Mouse (Mus musculus) midbrain, embryonic 16.5 days (tissue): ENCODE measurements at regions not wholly inside any gene's neighbourhood (a gene's known extent, or its start where the extent isn't known, plus 50 kb on each side); places are given as distances from the start of the nearest gene placed in this dataset.

Source experiments
- ATAC-seq: fragments of 200-750 bp; cut with Nextera tagmentation; 2 replicates; pipeline ENCODE4 v1.8.0; 2017; ENCODE audit warnings: moderate TSS enrichment
- H3K27ac ChIP-seq: fragments of 300-500 bp; sonication (generic); 2 replicates; pipeline ENCODE4 v1.5.1; 2014; ENCODE audit warnings: mild to moderate bottlenecking, low read length, mixed read lengths
- H3K27me3 ChIP-seq: fragments of 300-500 bp; sonication (generic); 2 replicates; pipeline ENCODE4 v1.6.1; 2014; ENCODE audit warnings: low read depth, low read length, mixed read lengths; ENCODE audit not compliant: control insufficient read depth, insufficient read depth
- H3K36me3 ChIP-seq: fragments of 300-500 bp; sonication (generic); 2 replicates; pipeline ENCODE4 v1.6.1; 2014; ENCODE audit warnings: mild to moderate bottlenecking, low read length, moderate library complexity, mixed read lengths; ENCODE audit not compliant: control insufficient read depth, insufficient read depth
- H3K4me1 ChIP-seq: fragments of 300-500 bp; sonication (generic); 2 replicates; pipeline ENCODE4 v1.6.1; 2014; ENCODE audit warnings: mild to moderate bottlenecking, low read length, mixed read lengths; ENCODE audit not compliant: control insufficient read depth, insufficient read depth
- H3K4me2 ChIP-seq: fragments of 300-500 bp; sonication (generic); 2 replicates; pipeline ENCODE4 v1.6.1; 2014; ENCODE audit warnings: mild to moderate bottlenecking, low read length, mixed read lengths
- H3K4me3 ChIP-seq: fragments of 300-500 bp; sonication (generic); 2 replicates; pipeline ENCODE4 v1.5.1; 2014; ENCODE audit warnings: low read depth, mild to moderate bottlenecking, low read length, moderate library complexity, mixed read lengths
- H3K9ac ChIP-seq: fragments of 300-500 bp; sonication (generic); 2 replicates; pipeline ENCODE4 v1.6.1; 2014; ENCODE audit warnings: low read depth, low read length, mixed read lengths
- H3K9me3 ChIP-seq: fragments of 300-500 bp; sonication (generic); replicated peaks from 2 replicates; pipeline ENCODE4 v1.6.1; 2014; ENCODE audit warnings: mild to moderate bottlenecking, low read length, mixed read lengths; ENCODE audit not compliant: control insufficient read depth, poor library complexity, severe bottlenecking
- WGBS: fragments of 180-500 bp; shearing (Covaris S2); extraction: QIAGEN DNeasy Blood & Tissue Kit; methylation state at CpG from one replicate; pipeline ENCODE4 v1.1.7; 2014; 5-methylcytosine and 5-hydroxymethylcytosine counted together

DNA sequence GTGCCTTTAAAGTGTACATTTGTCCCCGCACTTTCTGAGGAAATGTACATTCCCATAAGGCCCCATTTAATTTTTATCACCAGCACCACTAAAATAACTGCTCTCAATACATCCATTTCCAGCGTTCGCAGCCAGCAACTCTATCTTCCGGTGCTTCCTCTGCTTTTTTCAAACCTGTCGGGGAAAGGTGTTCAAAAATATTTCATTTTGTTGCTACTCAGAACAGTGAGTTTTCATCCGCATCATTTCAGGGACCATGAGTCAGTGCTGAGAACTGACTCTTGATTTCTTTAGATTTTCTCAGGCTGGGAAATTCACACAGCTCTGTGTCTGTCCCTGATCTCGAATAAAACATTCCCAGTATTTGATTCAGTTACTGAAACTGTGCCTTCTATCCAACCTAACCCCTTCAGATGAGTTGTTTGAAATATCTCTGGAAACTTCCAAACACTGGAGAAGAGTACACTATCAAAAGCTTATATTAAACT, 959.4 kb downstream of the Brinp1 start:
- H3K4me2 ChIP-seq, result no peak overlapping the region
- no peak overlapping the region for H3K4me3 ChIP-seq
- no peak for ATAC-seq
- H3K9ac ChIP-seq, result no peak overlapping the region
- H3K27ac ChIP-seq, result no peak overlapping the region
- no peaks in the 10 kb centered on the region for H3K27me3 ChIP-seq
- H3K4me1 ChIP-seq, result no peaks in the 10 kb centered on the region
- H3K36me3 ChIP-seq, result no peaks in the 10 kb centered on the region
- H3K9me3 ChIP-seq, result no peaks in the 10 kb centered on the region
- 91% methylated on average over 7 of the region's 7 CpGs for WGBS

- ATAC-seq, result no peak
- no peak overlapping the region for H3K4me3 ChIP-seq
- WGBS, result 83% methylated on average over 1 of the region's 1 CpGs
Observed at GRCm38 (mm10) chr4:67963456-67963855, 990.7 kb downstream of the Brinp1 start.

GRCm38 (mm10) chr4:67948000-67948399, 1006.2 kb downstream of the Brinp1 start:
- no peak overlapping the region for H3K9ac ChIP-seq
- H3K4me3 ChIP-seq, result no peak overlapping the region
- H3K36me3 ChIP-seq, result no peaks in the 10 kb centered on the region
- H3K9me3 ChIP-seq, result no peaks in the 10 kb centered on the region
- H3K27ac ChIP-seq, result no peak overlapping the region
- no peak overlapping the region for H3K4me2 ChIP-seq
- no peak for ATAC-seq
- H3K4me1 ChIP-seq, result no peaks in the 10 kb centered on the region
- H3K27me3 ChIP-seq, result no peaks in the 10 kb centered on the region

More at GRCm38 (mm10) chr4:67963456-67963855, 990.7 kb downstream of the Brinp1 start:
- Histone ChIP-seq H3K36me3 (no peaks in the 10 kb centered on the region), H3K27ac (no peak overlapping the region), H3K4me1 (no peaks in the 10 kb centered on the region), H3K27me3 (no peaks in the 10 kb centered on the region), H3K9ac (no peak overlapping the region), H3K4me2 (no peak overlapping the region), H3K9me3 (no peaks in the 10 kb centered on the region)

- Histone ChIP-seq H3K4me1 (no peaks in the 10 kb centered on the region), H3K36me3 (no peaks in the 10 kb centered on the region), H3K27ac (no peak overlapping the region), H3K9me3 (no peaks in the 10 kb centered on the region), H3K4me2 (no peak overlapping the region), H3K27me3 (no peaks in the 10 kb centered on the region), H3K9ac (no peak overlapping the region), H3K4me3 (no peak overlapping the region)
- 79% methylated on average over 2 of the region's 2 CpGs for WGBS
- ATAC-seq, result no peak
Observed at GRCm38 (mm10) chr4:67932481-67932880, 1021.7 kb downstream of the Brinp1 start.

GRCm38 (mm10) chr4:67899109-67899508, 1055.1 kb downstream of the Brinp1 start:
- no peaks in the 10 kb centered on the region for H3K9me3 ChIP-seq
- no peak overlapping the region for H3K4me2 ChIP-seq
- no peak for ATAC-seq
- H3K36me3 ChIP-seq, result no peaks in the 10 kb centered on the region
- H3K4me1 ChIP-seq, result no peaks in the 10 kb centered on the region
- no peak overlapping the region for H3K27ac ChIP-seq
- WGBS, result 66% methylated on average over 1 of the region's 1 CpGs
- H3K27me3 ChIP-seq, result no peaks in the 10 kb centered on the region
- H3K4me3 ChIP-seq, result no peak overlapping the region
- no peak overlapping the region for H3K9ac ChIP-seq

- Histone ChIP-seq H3K4me1 (no peaks in the 10 kb centered on the region), H3K9ac (no peak overlapping the region), H3K4me2 (no peak overlapping the region), H3K27me3 (no peaks in the 10 kb centered on the region), H3K36me3 (no peaks in the 10 kb centered on the region), H3K4me3 (no peak overlapping the region), H3K9me3 (no peaks in the 10 kb centered on the region), H3K27ac (no peak overlapping the region)
- WGBS, result 79% methylated on average over 1 of the region's 1 CpGs
- no peak for ATAC-seq
Observed at GRCm38 (mm10) chr4:67891946-67892575, 1062.1 kb downstream of the Brinp1 start.

DNA sequence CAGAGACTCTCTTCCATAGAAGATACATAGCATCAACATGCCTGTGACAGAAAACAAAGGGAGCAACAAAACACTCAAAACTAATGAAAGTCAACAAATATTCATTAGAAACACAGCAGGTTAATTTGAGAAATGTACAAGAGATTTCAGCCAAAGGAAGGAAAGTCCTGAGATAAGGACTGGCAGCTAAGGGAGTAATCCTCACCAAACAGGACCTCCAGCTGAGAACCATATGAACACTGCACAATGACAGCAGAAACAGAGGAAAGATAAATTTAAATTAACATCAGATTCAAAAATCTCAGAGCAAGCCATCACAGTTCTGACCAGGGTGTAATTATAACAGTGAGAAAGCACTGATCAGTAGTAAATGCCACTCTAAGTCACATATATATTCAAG, 1060.6 kb downstream of the Tlr4 start:
- Histone ChIP-seq H3K4me2 (no peak overlapping the region), H3K9ac (no peak overlapping the region), H3K9me3 (no peaks in the 10 kb centered on the region), H3K27ac (no peak overlapping the region), H3K4me1 (no peaks in the 10 kb centered on the region), H3K36me3 (no peaks in the 10 kb centered on the region), H3K4me3 (no peak overlapping the region), H3K27me3 (no peaks in the 10 kb centered on the region)
- ATAC-seq, result no peak

GRCm38 (mm10) chr4:67885204-67885603, 1057.8 kb downstream of the Tlr4 start:
- ATAC-seq, result no peak
- no peak overlapping the region for H3K4me3 ChIP-seq
- H3K27me3 ChIP-seq, result no peaks in the 10 kb centered on the region
- no peak overlapping the region for H3K4me2 ChIP-seq
- H3K36me3 ChIP-seq, result no peaks in the 10 kb centered on the region
- H3K27ac ChIP-seq, result no peak overlapping the region
- no peaks in the 10 kb centered on the region for H3K9me3 ChIP-seq
- H3K4me1 ChIP-seq, result no peaks in the 10 kb centered on the region
- H3K9ac ChIP-seq, result no peak overlapping the region

GRCm38 (mm10) chr4:67862218-67862617, 1034.8 kb downstream of the Tlr4 start:
- no peaks in the 10 kb centered on the region for H3K4me1 ChIP-seq
- no peaks in the 10 kb centered on the region for H3K27me3 ChIP-seq
- no peaks in the 10 kb centered on the region for H3K36me3 ChIP-seq
- no peak overlapping the region for H3K4me3 ChIP-seq
- no peaks in the 10 kb centered on the region for H3K9me3 ChIP-seq
- no peak overlapping the region for H3K9ac ChIP-seq
- 71% methylated on average over 2 of the region's 2 CpGs for WGBS
- no peak overlapping the region for H3K4me2 ChIP-seq
- H3K27ac ChIP-seq, result no peak overlapping the region
- no peak for ATAC-seq
